Mouse (Mus musculus) limb, embryonic 15.5 days (tissue): ENCODE measurements around the gene Tbc1d16. TPM values are rescaled to one million over a fixed set of nuclear protein-coding genes. Genes with fewer than 3 reads are reported as not detected.

Experiments
- ATAC-seq: fragments of 200-750 bp; cut with Nextera tagmentation; 2 replicates; pipeline ENCODE4 v1.8.0; 2017; ENCODE audit warnings: low read depth, moderate TSS enrichment; ENCODE audit not compliant: insufficient number of reproducible peaks, low FRiP score, low TSS enrichment
- H3K27ac ChIP-seq: fragments of 300-500 bp; sonication (generic); 2 replicates; pipeline ENCODE4 v1.5.1; 2015; ENCODE audit warnings: moderate library complexity, mild to moderate bottlenecking, inconsistent platforms
- H3K27me3 ChIP-seq: fragments of 300-500 bp; sonication (generic); 2 replicates; pipeline ENCODE4 v1.6.1; 2015; ENCODE audit warnings: inconsistent platforms
- H3K36me3 ChIP-seq: fragments of 300-500 bp; sonication (generic); 2 replicates; pipeline ENCODE4 v1.6.1; 2015; ENCODE audit warnings: inconsistent platforms
- H3K4me1 ChIP-seq: fragments of 300-500 bp; sonication (generic); 2 replicates; pipeline ENCODE4 v1.6.1; 2015; ENCODE audit warnings: inconsistent platforms
- H3K4me2 ChIP-seq: fragments of 300-500 bp; sonication (generic); 2 replicates; pipeline ENCODE4 v1.6.1; 2015; ENCODE audit warnings: mild to moderate bottlenecking, inconsistent platforms
- H3K4me3 ChIP-seq: fragments of 300-500 bp; sonication (generic); 2 replicates; pipeline ENCODE4 v1.5.1; 2015; ENCODE audit warnings: mild to moderate bottlenecking, inconsistent platforms
- H3K9ac ChIP-seq: fragments of 300-500 bp; sonication (generic); 2 replicates; pipeline ENCODE4 v1.6.1; 2015; ENCODE audit warnings: inconsistent platforms
- H3K9me3 ChIP-seq: fragments of 300-500 bp; sonication (generic); 2 replicates; pipeline ENCODE4 v1.6.1; 2016; ENCODE audit warnings: inconsistent platforms
- WGBS: fragments of 180-500 bp; shearing (Covaris S2); methylation state at CpG from one replicate; pipeline ENCODE4 v1.1.7; 2015; 5-methylcytosine and 5-hydroxymethylcytosine counted together
- polyA plus RNA-seq: library from polyadenylated mRNA; unstranded; fragments of >200 nt; fragmentation: Nextera tagmentation; extraction: Ambion mirVana; gene quantifications from 2 replicates; pipeline ENCODE4 v1.2.1, GENCODE M21; 2015

Gene Tbc1d16
- polyA plus RNA-seq, 1 experiment from 2014 or later, result 17.4 TPM

DNA sequence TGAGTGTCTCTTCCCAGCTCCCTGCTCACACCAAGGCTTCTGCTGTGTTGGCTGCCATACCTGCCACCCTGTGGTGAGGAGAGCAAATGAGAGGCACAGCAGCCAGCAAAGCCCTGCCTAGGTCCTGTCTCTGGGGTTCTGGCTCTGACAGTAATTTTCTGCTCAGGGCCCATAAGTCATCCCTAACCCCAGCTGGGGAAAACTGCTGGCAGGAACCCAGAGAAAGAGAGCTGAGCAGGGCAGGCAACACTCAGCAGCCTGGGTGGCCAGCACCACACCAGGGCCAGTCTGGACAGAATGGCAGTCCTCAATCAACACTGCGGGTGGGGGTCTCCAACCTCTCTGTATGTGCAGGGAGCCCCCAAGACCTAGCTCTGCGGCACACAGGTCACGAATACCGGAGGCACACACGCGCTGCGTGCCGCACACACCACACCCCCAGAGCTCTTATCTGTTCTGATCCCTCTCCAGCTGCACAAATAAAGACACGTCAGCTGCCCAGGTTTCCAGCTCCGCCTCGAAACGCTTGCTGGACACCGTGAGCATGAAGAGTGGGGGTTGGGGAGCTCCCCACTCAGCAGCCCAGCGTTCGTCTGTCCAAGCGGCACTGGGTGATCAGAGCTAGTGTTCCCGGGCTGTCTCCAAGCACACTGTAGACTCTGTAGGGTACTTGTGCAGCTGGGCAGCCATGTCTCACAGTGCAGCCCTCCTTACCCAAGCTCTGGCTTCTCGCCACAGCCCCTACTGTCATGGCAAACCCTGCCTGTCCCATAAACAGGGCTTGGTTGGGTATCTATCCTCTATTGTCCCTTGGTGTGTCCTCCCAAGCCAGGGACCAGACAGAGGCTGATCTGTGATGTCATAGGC is 13.0 kb downstream of the Tbc1d16 start:
- no peak overlapping the region for H3K9ac ChIP-seq
- peaks cover 66% of the 10 kb centered on the region for H3K4me1 ChIP-seq

GRCm38 (mm10) chr11:119213166-119213885 is 15.0 kb downstream of the Tbc1d16 start:
- Histone ChIP-seq H3K9ac (no peak overlapping the region), H3K36me3 (peaks cover 11% of the 10 kb centered on the region), H3K27me3 (no peaks in the 10 kb centered on the region), H3K4me1 (peaks cover 76% of the 10 kb centered on the region), H3K27ac (peak overlapping the region; percentile 17; the same call in 1 of the 2 replicates), H3K9me3 (no peaks in the 10 kb centered on the region), H3K4me2 (no peak overlapping the region), H3K4me3 (no peak overlapping the region)
- no peak for ATAC-seq
- 62% methylated on average over 19 of the region's 19 CpGs for WGBS

More for the DNA sequence above, 13.0 kb downstream of the Tbc1d16 start:
- ATAC-seq, result 0 out of 2 replicates have a peak, but pooled peaks have one; percentile 36
- H3K27ac ChIP-seq, result peak overlapping the region; percentile 51; the same call in 1 of the 2 replicates
- peak overlapping the region; percentile 26 for H3K4me2 ChIP-seq
- H3K4me3 ChIP-seq, result peak overlapping the region; percentile 5; the same call in 1 of the 2 replicates
- H3K36me3 ChIP-seq, result 0 out of 2 replicates have a peak, but pooled peaks cover 4% of the 10 kb centered on the region
- WGBS, result 9% methylated on average over 18 of the region's 18 CpGs
- no peaks in the 10 kb centered on the region for H3K27me3 ChIP-seq
- H3K9me3 ChIP-seq, result no peaks in the 10 kb centered on the region

GRCm38 (mm10) chr11:119211604-119212309 is 16.5 kb downstream of the Tbc1d16 start:
- Histone ChIP-seq H3K4me2 (0 out of 2 replicates have a peak overlapping the region, but pooled peaks have one; percentile 11), H3K27me3 (no peaks in the 10 kb centered on the region), H3K27ac (peak overlapping the region; percentile 72; the same call in 1 of the 2 replicates), H3K36me3 (peaks cover 23% of the 10 kb centered on the region), H3K4me1 (peaks cover 76% of the 10 kb centered on the region), H3K4me3 (no peak overlapping the region), H3K9me3 (no peaks in the 10 kb centered on the region), H3K9ac (no peak overlapping the region)
- ATAC-seq, result no peak
- WGBS, result 39% methylated on average over 21 of the region's 21 CpGs

- Histone ChIP-seq H3K9ac (no peak overlapping the region), H3K4me2 (peak overlapping the region; percentile 32), H3K4me3 (no peak overlapping the region), H3K36me3 (peaks cover 28% of the 10 kb centered on the region), H3K27ac (peak overlapping the region; percentile 75), H3K9me3 (no peaks in the 10 kb centered on the region), H3K27me3 (no peaks in the 10 kb centered on the region), H3K4me1 (peaks cover 65% of the 10 kb centered on the region)
- WGBS, result 60% methylated on average over 32 of the region's 32 CpGs
- no peak for ATAC-seq
Observed at GRCm38 (mm10) chr11:119210321-119211100, 17.8 kb downstream of the Tbc1d16 start.

GRCm38 (mm10) chr11:119209371-119210025 is 18.8 kb downstream of the Tbc1d16 start:
- Histone ChIP-seq H3K4me2 (peak overlapping the region; percentile 32; the same call in 1 of the 2 replicates), H3K27ac (peak overlapping the region; percentile 75), H3K36me3 (peaks cover 37% of the 10 kb centered on the region), H3K9me3 (no peaks in the 10 kb centered on the region), H3K4me1 (peaks cover 56% of the 10 kb centered on the region), H3K4me3 (no peak overlapping the region), H3K9ac (no peak overlapping the region), H3K27me3 (no peaks in the 10 kb centered on the region)
- peak; percentile 53; the same call in 1 of the 2 replicates for ATAC-seq
- 35% methylated on average over 10 of the region's 10 CpGs for WGBS

DNA sequence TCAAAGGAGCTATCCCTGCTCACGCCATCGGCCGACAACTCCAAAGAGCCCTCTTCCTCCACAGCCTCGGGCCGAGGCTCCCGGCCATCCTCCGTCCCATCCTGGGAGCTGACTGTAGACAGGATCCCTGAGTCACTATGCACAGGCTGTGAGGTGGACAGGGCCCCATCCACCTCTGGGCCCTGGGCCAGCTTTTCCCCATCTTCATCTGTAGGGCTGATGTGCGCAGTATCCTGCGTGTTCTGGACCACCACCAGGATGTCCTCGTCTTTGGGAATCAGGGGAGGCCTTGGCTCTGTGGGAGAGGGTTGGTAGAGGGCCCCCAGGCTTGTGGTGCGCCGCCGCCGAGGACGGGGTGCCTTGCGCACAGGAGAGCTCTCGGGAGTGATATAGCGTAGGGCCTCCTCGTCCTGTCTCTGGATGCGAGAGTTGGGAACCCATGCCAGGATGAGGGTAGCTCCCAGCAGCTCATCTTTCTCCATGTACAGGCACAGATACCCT is 19.4 kb downstream of the Tbc1d16 start:
- ATAC-seq, result no peak
- Histone ChIP-seq H3K9me3 (no peaks in the 10 kb centered on the region), H3K4me1 (peaks cover 52% of the 10 kb centered on the region)

GRCm38 (mm10) chr11:119207986-119208385 is 20.3 kb downstream of the Tbc1d16 start:
- Histone ChIP-seq H3K4me3 (no peak overlapping the region), H3K27ac (no peak overlapping the region), H3K27me3 (no peaks in the 10 kb centered on the region), H3K36me3 (peaks cover 37% of the 10 kb centered on the region), H3K9ac (no peak overlapping the region), H3K9me3 (no peaks in the 10 kb centered on the region), H3K4me1 (peaks cover 43% of the 10 kb centered on the region), H3K4me2 (no peak overlapping the region)
- no peak for ATAC-seq
- WGBS, result 85% methylated on average over 6 of the region's 6 CpGs

More for the DNA sequence above, 19.4 kb downstream of the Tbc1d16 start:
- H3K9ac ChIP-seq, result no peak overlapping the region
- no peak overlapping the region for H3K4me3 ChIP-seq
- H3K36me3 ChIP-seq, result peaks cover 37% of the 10 kb centered on the region
- WGBS, result 93% methylated on average over 20 of the region's 20 CpGs
- H3K27me3 ChIP-seq, result no peaks in the 10 kb centered on the region
- H3K27ac ChIP-seq, result no peak overlapping the region
- no peak overlapping the region for H3K4me2 ChIP-seq

DNA sequence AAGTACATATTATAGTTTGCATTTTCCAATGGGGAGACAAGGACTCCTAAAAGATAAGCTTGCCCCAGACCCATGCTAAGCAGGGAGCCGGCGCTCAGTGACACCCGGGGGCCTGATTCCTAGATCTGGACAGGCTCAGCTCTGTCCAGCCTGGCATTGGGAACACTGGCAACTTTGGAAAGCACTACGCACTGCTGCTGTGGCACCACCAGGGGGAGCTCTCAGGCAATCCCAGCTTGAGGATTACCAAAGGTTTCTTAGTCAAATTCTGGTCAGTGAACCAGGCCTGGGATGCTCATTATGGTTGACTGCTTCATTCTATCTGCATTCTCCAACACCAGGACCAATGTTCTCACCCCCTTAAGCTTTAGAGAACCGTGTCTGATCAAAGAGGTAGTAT is 21.7 kb downstream of the Tbc1d16 start:
- 37% methylated on average over 5 of the region's 5 CpGs for WGBS
- Histone ChIP-seq H3K27me3 (no peaks in the 10 kb centered on the region), H3K4me3 (no peak overlapping the region), H3K4me2 (no peak overlapping the region), H3K9ac (no peak overlapping the region), H3K36me3 (peaks cover 46% of the 10 kb centered on the region), H3K9me3 (no peaks in the 10 kb centered on the region), H3K4me1 (peaks cover 30% of the 10 kb centered on the region), H3K27ac (no peak overlapping the region)
- no peak for ATAC-seq

DNA sequence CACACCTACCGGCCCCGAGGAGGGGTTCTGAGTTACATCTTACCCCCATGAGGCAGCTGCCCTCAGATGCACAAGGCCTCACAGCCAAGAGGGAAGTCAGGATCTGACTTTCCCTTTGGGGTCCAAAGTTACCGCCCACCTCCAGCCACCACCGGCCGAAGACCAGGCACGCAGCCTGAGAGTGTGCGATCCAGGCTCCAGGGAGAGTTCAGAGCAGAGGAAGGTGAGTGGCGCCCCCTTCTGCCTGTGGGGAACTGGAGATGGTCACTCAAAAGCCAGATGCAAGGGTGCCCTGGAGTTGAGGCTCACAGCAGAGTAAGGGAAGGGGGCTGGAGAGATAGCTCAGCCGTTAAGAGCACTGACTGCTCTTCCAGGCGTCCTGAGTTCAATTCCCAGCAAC is 22.6 kb downstream of the Tbc1d16 start:
- Histone ChIP-seq H3K4me2 (no peak overlapping the region), H3K36me3 (peaks cover 48% of the 10 kb centered on the region), H3K9ac (no peak overlapping the region), H3K4me3 (no peak overlapping the region), H3K27me3 (no peaks in the 10 kb centered on the region), H3K9me3 (no peaks in the 10 kb centered on the region), H3K4me1 (peaks cover 22% of the 10 kb centered on the region), H3K27ac (no peak overlapping the region)
- ATAC-seq, result no peak
- 82% methylated on average over 10 of the region's 10 CpGs for WGBS

DNA sequence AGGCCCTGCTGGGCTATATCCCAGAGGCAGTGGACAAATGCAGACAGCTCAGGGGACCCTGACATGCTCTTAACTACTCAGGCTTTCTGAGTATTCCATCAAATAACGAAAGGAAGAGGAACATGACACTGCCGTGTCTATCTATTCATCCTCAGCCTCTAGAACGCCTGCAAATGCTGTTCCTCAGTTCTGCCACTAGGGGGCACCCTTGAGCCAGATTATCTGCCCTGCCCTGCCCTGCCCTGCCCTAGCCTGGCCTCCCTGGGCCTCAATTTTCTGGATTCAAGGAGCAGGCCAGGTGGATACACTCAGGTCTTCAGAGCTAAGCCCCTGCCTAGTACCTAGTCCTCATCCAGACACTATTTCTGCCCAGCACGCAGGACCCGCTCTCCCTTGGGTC is 24.9 kb downstream of the Tbc1d16 start:
- peaks cover 45% of the 10 kb centered on the region for H3K36me3 ChIP-seq
- no peaks in the 10 kb centered on the region for H3K27me3 ChIP-seq
- H3K27ac ChIP-seq, result no peak overlapping the region
- H3K4me2 ChIP-seq, result no peak overlapping the region
- no peaks in the 10 kb centered on the region for H3K9me3 ChIP-seq
- no peak overlapping the region for H3K4me3 ChIP-seq
- H3K9ac ChIP-seq, result no peak overlapping the region
- no peak for ATAC-seq
- peaks cover 10% of the 10 kb centered on the region for H3K4me1 ChIP-seq
- WGBS, result 40% methylated on average over 5 of the region's 5 CpGs
